Mouse (Mus musculus): Measurements from ENCODE around the gene Siglecf. TPM values are rescaled to one million over a fixed set of nuclear protein-coding genes. Genes with fewer than 3 reads are reported as not detected.
A peak's percentile ranks its signal among the peaks of the same experiment; 100 is the strongest.
"Not testable (repeated sequence)": the region's sequence is repeated elsewhere in the genome, so short reads cannot be mapped to it uniquely, and the experiment has no call there.

Siglecf gene
- total RNA-seq, 2 experiments from 2014 or later: not detected

GRCm38 (mm10) chr7:43344491-43344890, 6.7 kb upstream of the Siglecf start:
- H3K4me3 ChIP-seq: no peak overlapping the region
- no peak for DNase-seq
- H3K27ac ChIP-seq: no peak overlapping the region
- no peak for TF ChIP-seq CTCF (IDR thresholded peaks at IDR 0.05)
- intact Hi-C loops (cut with DNase I): no loop called here

GRCm38 (mm10) chr7:43346148-43346547, 5.0 kb upstream of the Siglecf start:
- no peak for DNase-seq
- intact Hi-C loops (cut with DNase I): no loop called here
- Histone ChIP-seq H3K27ac (no peak overlapping the region), H3K4me3 (no peak overlapping the region)
- TF ChIP-seq CTCF (IDR thresholded peaks at IDR 0.05): no peak

- no peak for TF ChIP-seq CTCF (IDR thresholded peaks at IDR 0.05)
- no peak for DNase-seq
- no peak overlapping the region for H3K4me3 ChIP-seq
- intact Hi-C loops (cut with DNase I): no loop called here
- no peak overlapping the region for H3K27ac ChIP-seq
Observed at GRCm38 (mm10) chr7:43346571-43346970, 4.6 kb upstream of the Siglecf start.

GRCm38 (mm10) chr7:43349623-43350022, 1.5 kb upstream of the Siglecf start:
- H3K4me3 ChIP-seq; DNase-seq; H3K27ac ChIP-seq; intact Hi-C loops (cut with DNase I): not testable (repeated sequence)
- peak; percentile 18; the same call in 1 of the 2 replicates for TF ChIP-seq CTCF (IDR thresholded peaks at IDR 0.05)

GRCm38 (mm10) chr7:43353118-43353517, 2.0 kb downstream of the Siglecf start:
- no peak overlapping the region for H3K27ac ChIP-seq
- no peak for TF ChIP-seq CTCF (IDR thresholded peaks at IDR 0.05)
- no peak for DNase-seq
- intact Hi-C loops (cut with DNase I): no loop called here
- no peak overlapping the region for H3K4me3 ChIP-seq

GRCm38 (mm10) chr7:43353758-43354157, 2.6 kb downstream of the Siglecf start:
- no peak overlapping the region for H3K27ac ChIP-seq
- intact Hi-C loops (cut with DNase I): no loop called here
- TF ChIP-seq CTCF (IDR thresholded peaks at IDR 0.05): no peak
- no peak overlapping the region for H3K4me3 ChIP-seq
- no peak for DNase-seq

- H3K4me3 ChIP-seq: no peak overlapping the region
- no peak overlapping the region for H3K27ac ChIP-seq
- intact Hi-C loops (cut with DNase I): no loop called here
- DNase-seq: no peak
- TF ChIP-seq CTCF (IDR thresholded peaks at IDR 0.05): no peak
Observed at GRCm38 (mm10) chr7:43354893-43355835, 4.0 kb downstream of the Siglecf start.

GRCm38 (mm10) chr7:43358556-43358955, 7.4 kb downstream of the Siglecf start:
- no peak overlapping the region for H3K27ac ChIP-seq
- intact Hi-C loops (cut with DNase I): no loop called here
- TF ChIP-seq CTCF (IDR thresholded peaks at IDR 0.05): no peak
- DNase-seq: no peak
- no peak overlapping the region for H3K4me3 ChIP-seq

- intact Hi-C loops (cut with DNase I): no loop called here
Observed at GRCm38 (mm10) chr7:43361442-43361841, 10.3 kb downstream of the Siglecf start.

GRCm38 (mm10) chr7:43362021-43362420, 10.9 kb downstream of the Siglecf start:
- no peak overlapping the region for H3K4me3 ChIP-seq
- TF ChIP-seq CTCF (IDR thresholded peaks at IDR 0.05): no peak
- H3K27ac ChIP-seq: no peak overlapping the region
- intact Hi-C loops (cut with DNase I): no loop called here
- no peak for DNase-seq

More at GRCm38 (mm10) chr7:43361442-43361841, 10.3 kb downstream of the Siglecf start:
- Histone ChIP-seq H3K27ac (no peak overlapping the region), H3K4me3 (no peak overlapping the region)
- no peak for DNase-seq
- no peak for TF ChIP-seq CTCF (IDR thresholded peaks at IDR 0.05)

GRCm38 (mm10) chr7:43378226-43378625, 27.1 kb downstream of the Siglecf start:
- peak; percentile 21 for DNase-seq
- Histone ChIP-seq H3K4me3 (no peak overlapping the region), H3K27ac (no peak overlapping the region)
- TF ChIP-seq CTCF (IDR thresholded peaks at IDR 0.05): peak; percentile 78
- intact Hi-C loops (cut with DNase I): loop anchor here (2.0 kb wide), 1 partner anchor 95 kb away; no protein-coding TSS in a partner anchor

- intact Hi-C loops (cut with DNase I): no loop called here
- DNase-seq: no peak
- Histone ChIP-seq H3K27ac (no peak overlapping the region), H3K4me3 (no peak overlapping the region)
- TF ChIP-seq CTCF (IDR thresholded peaks at IDR 0.05): no peak
Observed at GRCm38 (mm10) chr7:43392349-43393121, 41.4 kb downstream of the Siglecf start.

GRCm38 (mm10) chr7:43399501-43399900, 48.4 kb downstream of the Siglecf start:
- no peak overlapping the region for H3K27ac ChIP-seq
- no peak for TF ChIP-seq CTCF (IDR thresholded peaks at IDR 0.05)
- H3K4me3 ChIP-seq: no peak overlapping the region
- intact Hi-C loops (cut with DNase I): no loop called here
- no peak for DNase-seq
